Mouse (Mus musculus): Measurements from ENCODE around the gene Rasgef1b. TPM values are rescaled to one million over a fixed set of nuclear protein-coding genes. Genes with fewer than 3 reads are reported as not detected.

Gene Rasgef1b
- 1 to 10 TPM; 5.9 to 7.8 TPM for polyA plus RNA-seq (2017; shearing (Covaris generic))

GRCm38 (mm10) chr5:99728649-99729212 lies at the start of gene Rasgef1b:
Rasgef1b (minus strand) TSS chr5:99729065.

Other genes with a start within 250 kb of the Rasgef1b start
- gene Vamp9, start 177.2 kb upstream of the Rasgef1b start, polyA plus RNA-seq (2017; shearing (Covaris generic)), result 1 to 10 TPM in 1 of 2 experiments, under 1 TPM in 1; 0.57 to 1.9 TPM
- 100 to 1,000 TPM; 370 to 403 TPM for gene Hnrnpd, start 249.9 kb upstream of the Rasgef1b start, polyA plus RNA-seq (2017; shearing (Covaris generic))
- under 1 TPM in 1 of 2 experiments, not detected in 1; 0.63 TPM for gene 4930524J08Rik, start 250.0 kb upstream of the Rasgef1b start, polyA plus RNA-seq (2017; shearing (Covaris generic))